Mouse (Mus musculus) granulocyte monocyte progenitor cell, adult 5-6 weeks (primary cell): ENCODE measurements at regions not wholly inside any gene's neighbourhood (a gene's known extent, or its start where the extent isn't known, plus 50 kb on each side); places are given as distances from the start of the nearest gene placed in this dataset.
A peak's percentile ranks its signal among the peaks of the same experiment; 100 is the strongest.

Source experiments
- ATAC-seq: replicated peaks from 2 replicates; pipeline ENCODE4 v1.8.0; 2016; ENCODE audit warnings: mild to moderate bottlenecking, moderate TSS enrichment, inconsistent platforms; ENCODE audit not compliant: poor library complexity, severe bottlenecking

- ATAC-seq: no peak
Observed at GRCm38 (mm10) chr8:36304809-36305208, 539.2 kb downstream of the Gm19410 start.

DNA sequence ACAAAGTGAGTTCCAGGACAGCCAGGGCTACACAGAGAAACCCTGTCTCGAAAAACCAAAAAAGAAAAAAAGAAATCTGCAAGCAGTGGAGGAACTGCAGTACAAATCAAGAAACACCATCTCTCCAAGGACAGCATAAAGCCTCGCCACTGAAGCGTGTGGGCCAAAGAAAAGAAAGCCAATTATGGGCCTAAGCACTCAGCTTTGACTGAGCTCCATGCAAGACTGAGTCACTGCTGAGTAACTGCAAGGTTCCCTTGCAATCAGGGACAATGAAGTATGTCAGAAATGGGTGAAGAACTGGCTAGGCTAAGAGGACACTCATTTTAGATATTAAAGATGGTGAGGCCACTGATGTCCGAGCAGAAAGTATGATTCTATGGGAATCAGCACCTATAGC lies 540.7 kb downstream of the Gm19410 start:
- ATAC-seq: no peak

DNA sequence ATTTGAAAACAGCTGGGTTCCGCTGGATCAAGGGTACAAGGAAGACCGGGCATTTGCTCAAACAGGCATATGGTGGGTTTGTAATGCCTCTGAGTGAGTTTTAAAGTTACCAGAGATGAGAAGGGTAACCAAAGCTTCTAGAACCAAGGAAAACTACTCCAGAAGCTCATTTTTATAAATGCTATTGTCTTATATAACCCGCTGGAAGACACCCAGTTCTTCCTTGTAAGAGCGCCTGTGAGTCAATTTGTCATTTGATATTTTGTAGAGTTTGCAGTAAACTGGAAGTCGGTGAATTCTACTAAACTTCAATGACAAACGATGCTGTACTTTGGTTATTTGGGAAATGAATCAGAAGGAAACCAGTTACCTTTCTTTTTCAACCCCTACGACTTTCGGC lies 541.9 kb downstream of the Gm19410 start:
- no peak for ATAC-seq

GRCm38 (mm10) chr8:36308056-36308455 lies 542.5 kb downstream of the Gm19410 start:
- ATAC-seq: no peak

- no peak for ATAC-seq
Observed at GRCm38 (mm10) chr8:36309326-36309725, 543.7 kb downstream of the Gm19410 start.

DNA sequence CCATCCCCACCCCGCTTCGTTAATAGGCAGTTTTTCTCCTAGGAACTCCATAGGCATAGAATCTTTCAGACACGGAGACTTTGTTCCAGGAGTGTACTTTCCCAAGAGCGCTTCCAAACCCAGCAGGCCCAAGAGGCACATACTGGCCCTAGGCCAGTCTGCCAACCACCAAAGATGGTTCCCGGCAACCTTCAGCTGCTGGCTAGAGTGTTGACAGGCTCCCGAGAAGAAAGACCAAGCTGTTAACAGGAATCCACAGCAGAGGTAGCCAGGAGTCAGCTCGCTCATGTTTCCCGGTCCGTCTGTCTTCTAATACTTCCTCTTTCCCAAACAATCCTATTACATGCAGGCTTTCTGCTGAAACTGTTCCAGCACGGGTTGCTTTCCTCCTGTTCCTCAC lies 544.4 kb downstream of the Gm19410 start:
- no peak for ATAC-seq

DNA sequence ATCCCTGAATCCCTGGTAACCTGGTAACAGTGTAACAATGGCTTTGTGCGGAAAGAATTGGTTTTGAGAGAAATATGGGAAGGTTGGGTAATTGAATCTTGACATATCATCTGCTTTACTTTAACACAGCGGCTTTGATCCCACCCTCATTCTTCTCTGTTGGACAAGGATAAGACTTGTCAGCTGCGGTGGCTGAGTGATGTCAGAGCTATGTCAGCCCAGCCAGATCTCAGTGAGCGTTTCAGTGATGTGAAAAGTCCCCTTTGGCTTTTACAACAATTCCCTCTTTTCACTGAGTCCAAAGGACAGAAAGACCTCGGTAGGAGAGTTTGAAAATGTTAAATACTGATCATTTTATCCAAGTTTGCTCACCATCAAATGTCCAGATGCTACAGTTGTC lies 546.1 kb downstream of the Gm19410 start:
- no peak for ATAC-seq

GRCm38 (mm10) chr8:36312963-36313362 lies 547.4 kb downstream of the Gm19410 start:
- ATAC-seq: no peak

DNA sequence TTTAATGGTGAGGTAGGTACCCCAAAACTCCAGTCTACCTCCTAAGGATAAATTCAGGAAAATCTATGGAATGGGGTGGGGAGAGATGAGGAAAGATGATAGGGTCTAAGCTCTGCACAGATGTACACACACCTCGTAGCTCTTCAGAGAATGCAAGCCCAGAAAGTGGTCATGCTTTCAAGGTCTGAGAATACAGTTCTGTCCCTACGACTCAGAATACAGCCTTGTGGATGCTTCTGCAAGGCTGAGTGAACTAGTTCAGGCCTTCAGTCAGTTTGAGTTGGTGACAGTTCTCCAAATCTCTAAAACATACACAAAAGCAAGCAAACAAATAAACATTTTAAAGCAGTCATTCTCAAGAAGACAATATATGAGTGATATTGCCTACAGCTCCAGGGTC lies 552.8 kb downstream of the Gm19410 start:
- ATAC-seq: no peak

GRCm38 (mm10) chr8:36318884-36319283 lies 553.3 kb downstream of the Gm19410 start:
- ATAC-seq: no peak

DNA sequence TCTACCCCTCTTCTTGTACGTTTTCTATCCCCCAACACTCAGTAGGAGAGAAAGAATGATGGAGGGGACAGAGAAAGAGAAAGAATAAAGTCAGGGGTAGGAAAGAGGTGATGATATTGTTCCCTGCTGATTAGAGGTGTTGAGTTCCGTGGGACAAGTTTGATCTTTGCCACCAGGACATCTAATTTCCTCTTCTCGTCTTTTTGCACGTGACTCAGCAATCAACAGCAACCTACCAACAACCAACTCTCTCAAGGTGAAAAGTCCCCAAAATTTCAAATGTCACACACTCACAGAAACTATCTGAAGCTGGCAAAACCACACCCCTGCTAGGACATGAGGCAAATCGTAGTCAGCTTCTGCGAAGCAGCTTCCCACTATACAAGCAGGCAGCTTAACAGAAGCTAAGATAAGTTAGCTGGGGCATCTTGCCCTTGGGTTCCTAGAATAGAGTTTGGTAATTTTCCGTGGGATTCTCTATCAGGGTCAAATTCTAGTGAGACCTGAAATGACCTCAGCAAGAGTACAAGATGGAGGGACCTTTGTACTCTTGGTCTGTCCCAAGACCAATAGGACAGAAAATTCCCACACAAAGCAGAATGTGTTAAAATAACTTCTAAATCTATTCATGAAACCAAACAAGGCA lies 553.8 kb downstream of the Gm19410 start:
- no peak; the same call in 1 of the 2 replicates for ATAC-seq

- ATAC-seq: no peak
Observed at GRCm38 (mm10) chr8:36322125-36322524, 556.5 kb downstream of the Gm19410 start.

DNA sequence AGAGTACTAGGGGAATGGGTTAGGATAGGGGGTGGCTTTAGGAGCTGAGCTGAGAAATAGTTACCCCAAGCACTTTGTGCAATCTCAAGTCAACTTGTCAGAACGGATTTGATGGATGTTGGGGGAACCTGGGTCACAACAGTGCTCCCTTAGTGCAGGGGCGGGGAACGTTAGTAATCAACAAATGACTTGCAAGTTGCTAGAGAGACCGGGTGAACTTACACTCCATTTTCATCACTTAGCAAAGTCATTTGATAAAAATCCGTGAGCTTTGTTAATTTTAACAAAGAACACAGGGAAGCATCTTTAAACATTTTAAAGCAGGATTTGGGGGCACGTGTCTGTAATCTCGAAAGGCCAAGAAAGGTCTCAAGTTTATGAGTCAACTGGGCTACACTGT lies 557.0 kb downstream of the Gm19410 start:
- no peak for ATAC-seq

DNA sequence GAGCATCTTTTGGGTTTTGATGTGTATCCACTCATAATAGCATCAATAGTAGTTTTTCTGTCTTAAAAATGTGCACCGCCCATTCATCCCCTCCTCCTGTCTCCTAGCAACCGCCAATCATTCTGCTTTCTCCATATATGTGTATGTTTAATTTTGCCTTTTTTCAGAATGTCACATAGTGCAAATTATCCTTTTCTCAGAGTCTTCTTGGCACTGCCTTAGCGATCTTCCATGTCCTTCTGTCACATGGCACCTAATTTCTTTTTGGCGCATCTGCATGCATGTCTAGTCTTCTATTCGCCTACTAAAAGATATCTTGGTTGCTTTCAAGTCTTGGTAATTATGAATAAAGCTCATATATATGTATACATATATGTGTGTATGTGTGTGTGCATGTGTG lies 573.0 kb downstream of the Gm19410 start:
- no peak for ATAC-seq

DNA sequence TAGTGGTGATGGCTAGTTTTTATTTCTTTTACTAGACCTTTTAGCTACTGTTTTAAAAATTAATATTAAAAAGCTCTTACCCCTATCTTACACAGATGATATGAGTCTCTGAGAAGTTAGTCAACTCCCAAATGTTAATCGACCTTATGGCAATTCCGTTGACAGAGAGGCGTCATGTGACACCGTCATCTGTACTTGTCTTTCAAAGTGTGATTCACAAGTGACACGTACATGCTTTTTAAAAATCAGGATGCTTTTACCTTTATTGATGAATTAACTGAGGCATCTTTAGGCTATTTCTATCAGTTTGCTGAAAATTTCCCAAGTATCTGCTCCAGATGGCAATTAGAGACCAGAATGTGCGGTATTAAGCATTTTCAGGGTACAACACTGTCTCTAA lies 573.9 kb downstream of the Gm19410 start:
- ATAC-seq: no peak

DNA sequence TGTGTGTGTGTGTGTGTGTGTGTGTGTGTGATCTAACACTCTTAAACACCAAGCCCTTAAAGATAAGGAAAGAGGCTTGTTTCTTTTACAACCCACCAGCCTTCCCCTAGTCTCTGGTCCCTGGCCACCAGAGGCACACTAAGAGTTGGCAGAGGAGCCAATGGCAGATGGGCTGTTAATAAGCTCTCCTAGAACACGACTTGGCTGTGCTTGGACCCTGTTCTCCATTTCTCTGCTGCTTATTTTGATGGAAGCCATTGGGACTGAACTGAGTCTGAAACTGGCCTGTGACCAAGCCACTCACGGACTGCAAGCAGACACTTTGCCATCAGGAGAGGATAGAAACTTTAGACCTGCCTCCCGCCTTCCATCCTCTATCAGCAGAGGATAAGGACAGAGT lies 574.9 kb downstream of the Gm19410 start:
- ATAC-seq: no peak

DNA sequence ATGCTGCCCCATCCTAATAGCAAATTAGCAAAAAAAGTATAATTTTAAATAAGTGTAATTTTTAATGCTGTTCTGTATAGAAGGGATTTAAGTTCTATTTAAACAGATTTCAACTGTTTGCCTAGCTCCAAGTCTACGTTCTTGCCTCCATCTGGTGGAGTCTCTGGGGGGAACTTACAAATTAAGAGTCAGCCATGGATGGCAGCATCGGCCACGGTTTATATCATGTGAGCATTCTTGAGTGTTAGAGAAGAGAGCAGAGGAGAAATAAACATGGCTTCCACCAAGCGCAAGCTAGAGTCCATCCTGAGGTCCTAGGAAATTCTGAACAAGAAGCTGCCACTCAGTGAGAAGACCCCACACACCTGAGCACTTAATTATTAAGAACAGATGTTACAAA lies 576.4 kb downstream of the Gm19410 start:
- ATAC-seq: no peak

- no peak for ATAC-seq
Observed at GRCm38 (mm10) chr8:36342650-36343049, 577.1 kb downstream of the Gm19410 start.

- ATAC-seq: peak; percentile 100
Observed at GRCm38 (mm10) chr8:36346682-36347324, 581.2 kb downstream of the Gm19410 start.

GRCm38 (mm10) chr8:36348067-36348466 lies 582.5 kb downstream of the Gm19410 start:
- no peak for ATAC-seq

- ATAC-seq: no peak
Observed at GRCm38 (mm10) chr8:36354926-36355325, 589.3 kb downstream of the Gm19410 start.

DNA sequence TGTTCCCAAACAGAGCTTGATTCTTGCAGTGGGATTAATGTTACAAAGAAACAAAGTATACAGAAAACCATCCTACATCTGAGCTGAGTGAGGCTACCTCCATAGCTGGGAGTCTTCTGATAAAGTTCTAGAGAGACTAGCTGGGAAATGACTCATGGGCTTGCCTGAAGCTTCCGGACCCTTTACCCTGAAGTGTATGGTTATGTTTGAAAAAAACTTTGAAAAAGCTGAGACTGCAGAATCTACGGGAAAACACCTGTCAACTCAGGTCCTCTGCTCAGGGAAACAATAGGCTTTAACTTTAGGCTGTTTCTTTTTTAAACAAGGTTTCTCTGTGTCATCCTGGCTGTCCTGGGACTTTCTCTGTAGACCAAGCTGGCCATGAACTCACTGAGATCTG lies 593.4 kb downstream of the Gm19410 start:
- no peak for ATAC-seq
